Mouse (Mus musculus) heart, embryonic 12.5 days (tissue): ENCODE data around the gene Coil. TPM values are rescaled to one million over a fixed set of nuclear protein-coding genes. Genes with fewer than 3 reads are reported as not detected.
"Not testable (repeated sequence)": the region's sequence is repeated elsewhere in the genome, so short reads cannot be mapped to it uniquely, and the experiment has no call there.

Experiments
- ATAC-seq: fragments of 200-750 bp; cut with Nextera tagmentation; 2 replicates; pipeline ENCODE4 v1.8.0; 2017; ENCODE audit warnings: moderate TSS enrichment, moderate library complexity; ENCODE audit not compliant: insufficient number of reproducible peaks, low FRiP score
- H3K27ac ChIP-seq: fragments of 300-500 bp; sonication (generic); 2 replicates; pipeline ENCODE4 v1.5.1; 2016; ENCODE audit warnings: mild to moderate bottlenecking, moderate library complexity; ENCODE audit not compliant: poor library complexity, severe bottlenecking
- H3K27me3 ChIP-seq: fragments of 300-500 bp; sonication (generic); replicated peaks from 2 replicates; pipeline ENCODE4 v1.6.1; 2016; ENCODE audit warnings: mild to moderate bottlenecking, moderate library complexity
- H3K36me3 ChIP-seq: fragments of 300-500 bp; sonication (generic); 2 replicates; pipeline ENCODE4 v1.6.1; 2016; ENCODE audit warnings: mild to moderate bottlenecking, moderate library complexity
- H3K4me1 ChIP-seq: fragments of 300-500 bp; sonication (generic); replicated peaks from 2 replicates; pipeline ENCODE4 v1.6.1; 2016; ENCODE audit warnings: mild to moderate bottlenecking
- H3K4me2 ChIP-seq: fragments of 300-500 bp; sonication (generic); 2 replicates; pipeline ENCODE4 v1.6.1; 2016; ENCODE audit warnings: mild to moderate bottlenecking, moderate library complexity
- H3K4me3 ChIP-seq: fragments of 300-500 bp; sonication (generic); 2 replicates; pipeline ENCODE4 v1.5.1; 2016; ENCODE audit warnings: mild to moderate bottlenecking
- H3K9ac ChIP-seq: fragments of 300-500 bp; sonication (generic); 2 replicates; pipeline ENCODE4 v1.6.1; 2016; ENCODE audit warnings: mild to moderate bottlenecking, moderate library complexity
- H3K9me3 ChIP-seq: fragments of 300-500 bp; sonication (generic); replicated peaks from 2 replicates; pipeline ENCODE4 v1.6.1; 2016; ENCODE audit warnings: mild to moderate bottlenecking, moderate library complexity
- WGBS: fragments of 180-500 bp; shearing (Covaris S2); methylation state at CpG from one replicate; pipeline ENCODE4 v1.1.7; 2016; 5-methylcytosine and 5-hydroxymethylcytosine counted together
- polyA plus RNA-seq: library from polyadenylated mRNA; unstranded; fragments of >200 nt; fragmentation: Nextera tagmentation; extraction: Ambion mirVana; gene quantifications from 2 replicates; pipeline ENCODE4 v1.2.1, GENCODE M21; 2016

Gene Coil
- polyA plus RNA-seq, 1 experiment from 2014 or later: 15.5 TPM

DNA sequence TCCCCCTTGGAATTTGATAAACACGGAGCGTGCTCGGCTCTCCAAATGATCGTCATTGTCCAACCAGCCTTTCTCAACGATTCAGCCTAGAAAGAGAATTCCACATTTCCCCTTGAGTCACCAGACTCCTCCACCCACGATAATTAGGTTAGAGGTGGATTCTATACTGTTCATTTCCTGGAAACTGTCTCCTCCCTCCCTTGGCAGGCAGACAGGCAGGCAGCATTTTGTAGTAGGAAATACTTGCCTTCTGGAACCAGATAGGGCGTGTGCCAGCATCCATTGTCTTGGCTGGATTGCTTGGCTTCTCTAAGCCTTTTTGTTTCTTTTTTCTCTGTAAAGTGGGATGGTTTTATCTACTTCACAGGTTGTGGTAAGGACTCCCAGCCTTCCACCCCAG, 26.4 kb downstream of the Coil start:
- Histone ChIP-seq H3K27ac (peak overlapping the region; percentile 72), H3K4me1 (peaks cover 16% of the 10 kb centered on the region; the same call in 1 of the 2 replicates), H3K4me2 (peak overlapping the region; percentile 25; the same call in 1 of the 2 replicates), H3K9ac (no peak overlapping the region), H3K4me3 (no peak overlapping the region), H3K36me3 (no peaks in the 10 kb centered on the region), H3K9me3 (no peaks in the 10 kb centered on the region), H3K27me3 (no peaks in the 10 kb centered on the region)
- peak; percentile 8; the same call in 1 of the 2 replicates for ATAC-seq
- 47% methylated on average over 7 of the region's 7 CpGs for WGBS

GRCm38 (mm10) chr11:88997343-88997742, 27.3 kb downstream of the Coil start:
- not testable (repeated sequence) for H3K27me3 ChIP-seq, H3K27ac ChIP-seq, H3K9ac ChIP-seq, ATAC-seq, H3K4me2 ChIP-seq, H3K9me3 ChIP-seq, H3K36me3 ChIP-seq, H3K4me3 ChIP-seq
- peaks cover 21% of the 10 kb centered on the region for H3K4me1 ChIP-seq
- 85% methylated on average over 5 of the region's 5 CpGs for WGBS

DNA sequence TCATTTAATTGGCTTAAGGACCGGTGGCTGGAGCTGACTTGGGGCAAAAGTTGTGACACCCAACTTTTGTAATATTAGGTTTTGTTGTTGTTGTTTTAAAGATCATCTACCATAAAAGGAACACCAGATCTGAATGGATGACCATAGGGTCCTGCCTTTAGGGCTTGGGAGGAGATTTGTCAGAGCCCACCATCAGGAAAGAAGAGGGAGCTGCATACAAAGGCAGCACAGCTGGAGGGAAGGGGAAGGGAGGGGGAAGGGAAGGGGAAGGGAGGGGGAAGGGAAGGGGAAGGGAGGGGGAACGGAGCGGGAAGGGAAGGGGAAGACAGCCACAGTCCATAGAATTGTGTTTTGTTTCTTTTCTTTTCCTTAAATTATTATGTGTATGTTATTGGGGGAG, 28.4 kb downstream of the Coil start:
- ATAC-seq: no peak
- Histone ChIP-seq H3K4me1 (peaks cover 30% of the 10 kb centered on the region), H3K27me3 (no peaks in the 10 kb centered on the region), H3K4me3 (no peak overlapping the region), H3K9me3 (no peaks in the 10 kb centered on the region), H3K36me3 (no peaks in the 10 kb centered on the region), H3K27ac (no peak overlapping the region), H3K9ac (no peak overlapping the region), H3K4me2 (peak overlapping the region; percentile 84)
- 15% methylated on average over 3 of the region's 3 CpGs for WGBS

DNA sequence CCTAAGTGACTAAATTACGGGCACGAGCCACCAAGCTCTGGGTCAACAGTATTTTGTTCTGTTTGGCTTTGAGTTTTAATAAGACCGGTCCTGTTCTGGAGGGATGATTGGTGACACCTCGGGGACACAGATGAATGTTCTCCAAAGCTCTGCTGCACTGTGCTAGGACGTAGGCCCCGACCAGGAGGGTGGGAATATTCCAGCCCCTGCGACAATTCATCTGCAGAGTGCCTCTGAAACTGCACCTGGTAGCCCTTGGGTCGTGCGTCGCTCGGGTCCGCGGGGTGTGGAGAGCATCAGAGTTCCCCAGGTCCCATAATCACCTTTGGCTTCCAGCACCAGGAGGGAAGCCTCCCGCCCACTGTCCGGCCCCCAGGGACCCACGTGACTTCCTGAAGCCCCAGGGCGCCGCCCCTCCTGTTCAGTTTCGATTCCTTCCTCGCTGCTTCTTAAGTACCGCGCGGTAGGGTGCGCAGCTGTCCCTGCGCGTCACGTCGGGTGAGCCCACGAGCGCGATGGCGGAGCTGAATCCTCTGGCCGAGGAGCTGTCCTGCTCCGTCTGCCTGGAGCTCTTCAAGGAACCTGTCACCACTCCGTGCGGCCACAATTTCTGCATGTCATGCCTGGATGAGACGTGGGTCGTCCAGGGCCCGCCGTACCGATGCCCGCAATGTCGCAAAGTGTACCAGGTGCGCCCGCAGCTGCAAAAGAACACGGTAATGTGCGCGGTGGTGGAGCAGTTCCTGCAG, 29.1 kb downstream of the Coil start, which contains the start of gene Trim25:
Gene Trim25 (plus strand): TSS at position 403 of the 749 bp plus-strand sequence.
- Histone ChIP-seq H3K36me3 (no peaks in the 10 kb centered on the region), H3K4me1 (peaks cover 35% of the 10 kb centered on the region), H3K9me3 (no peaks in the 10 kb centered on the region), H3K4me3 (peak within 1 kb of the TSS; percentile 78), H3K9ac (peak within 1 kb of the TSS; percentile 87), H3K4me2 (peak within 1 kb of the TSS; percentile 84), H3K27me3 (no peaks in the 10 kb centered on the region), H3K27ac (peak within 1 kb of the TSS; percentile 34)
- WGBS: 1% methylated on average over 48 of the region's 48 CpGs
- ATAC-seq: peak; percentile 91

DNA sequence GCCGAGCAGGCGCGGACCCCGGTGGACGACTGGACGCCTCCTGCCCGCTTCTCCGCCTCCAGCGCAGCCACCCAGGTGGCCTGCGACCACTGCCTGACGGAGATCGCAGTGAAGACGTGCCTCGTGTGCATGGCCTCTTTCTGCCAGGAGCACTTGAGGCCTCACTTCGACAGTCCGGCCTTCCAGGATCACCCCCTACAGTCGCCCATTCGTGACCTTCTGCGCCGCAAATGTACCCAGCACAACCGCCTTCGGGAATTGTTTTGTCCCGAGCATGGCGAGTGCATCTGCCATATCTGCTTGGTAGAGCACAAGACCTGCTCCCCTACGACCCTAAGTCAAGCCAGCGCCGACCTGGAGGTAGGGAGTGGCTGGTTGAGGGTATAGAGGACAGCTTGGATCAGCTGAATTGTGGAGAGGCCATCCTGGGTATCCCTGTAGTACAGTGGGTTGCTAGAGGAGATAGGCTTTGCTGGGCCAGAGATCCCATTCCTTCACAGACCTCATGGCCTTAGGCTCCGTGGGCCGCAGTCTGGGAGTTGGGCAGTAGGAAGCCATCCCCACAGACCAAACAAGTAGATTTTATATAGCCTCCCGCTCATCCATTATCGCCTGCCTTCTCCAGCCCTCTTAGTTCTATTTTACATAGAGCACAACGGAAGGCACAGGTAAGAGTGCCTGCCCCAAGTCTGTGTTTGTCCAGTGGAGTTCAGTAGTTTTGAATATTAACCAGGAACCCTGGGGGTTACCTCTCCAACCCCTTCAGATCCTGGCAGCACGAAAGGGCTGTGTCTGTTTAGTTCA, 29.9 kb downstream of the Coil start:
- 17% methylated on average over 33 of the region's 33 CpGs for WGBS
- Histone ChIP-seq H3K4me3 (peak overlapping the region; percentile 78), H3K27me3 (no peaks in the 10 kb centered on the region), H3K4me1 (peaks cover 35% of the 10 kb centered on the region), H3K4me2 (peak overlapping the region; percentile 84), H3K9me3 (no peaks in the 10 kb centered on the region), H3K9ac (peak overlapping the region; percentile 87), H3K27ac (peak overlapping the region; percentile 34), H3K36me3 (peaks cover 4% of the 10 kb centered on the region)
- peak; percentile 27 for ATAC-seq

DNA sequence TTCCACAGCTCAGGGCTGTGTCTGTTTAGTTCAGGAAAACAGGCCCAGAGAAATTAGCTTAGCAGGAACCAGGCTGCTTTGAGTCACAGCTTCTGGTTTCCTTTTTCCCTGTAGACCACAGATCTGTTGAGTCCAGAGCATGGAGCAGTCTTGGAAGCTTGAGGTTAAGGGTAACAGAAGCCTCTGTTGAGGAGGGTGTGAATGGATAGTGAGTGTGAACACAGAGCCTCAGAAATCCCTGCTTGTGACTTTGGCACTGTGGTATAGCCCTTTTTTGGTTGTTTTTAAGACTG, 30.4 kb downstream of the Coil start:
- no peaks in the 10 kb centered on the region for H3K27me3 ChIP-seq
- ATAC-seq: no peak
- no peaks in the 10 kb centered on the region for H3K9me3 ChIP-seq
- peaks cover 35% of the 10 kb centered on the region for H3K4me1 ChIP-seq
- H3K36me3 ChIP-seq: peaks cover 9% of the 10 kb centered on the region
- H3K9ac ChIP-seq: peak overlapping the region; percentile 87
- H3K4me3 ChIP-seq: peak overlapping the region; percentile 78
- 0 out of 2 replicates have a peak overlapping the region, but pooled peaks have one; percentile 34 for H3K27ac ChIP-seq
- peak overlapping the region; percentile 84 for H3K4me2 ChIP-seq

DNA sequence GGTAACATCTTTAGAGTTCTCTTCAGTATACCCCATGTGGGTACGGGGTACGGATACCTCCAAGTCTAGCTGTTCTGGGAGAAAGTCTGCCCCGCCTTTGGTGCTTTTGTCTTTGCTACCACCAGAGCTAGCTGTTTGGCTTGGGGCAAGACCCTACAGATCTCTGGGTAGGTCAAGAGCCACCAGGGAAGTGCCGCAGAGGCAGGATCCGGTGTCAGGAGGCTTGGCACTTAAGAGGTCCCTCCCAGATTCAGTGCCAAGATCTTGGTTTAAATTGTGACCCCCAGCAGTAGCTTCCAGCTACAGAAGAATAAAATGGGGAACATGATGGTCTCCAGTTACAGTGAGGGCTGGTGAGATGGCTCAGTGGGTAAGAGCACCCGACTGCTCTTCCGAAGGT, 31.5 kb downstream of the Coil start:
- Histone ChIP-seq H3K36me3 (peaks cover 20% of the 10 kb centered on the region), H3K27me3 (no peaks in the 10 kb centered on the region), H3K9me3 (no peaks in the 10 kb centered on the region), H3K4me1 (peaks cover 35% of the 10 kb centered on the region), H3K9ac (no peak overlapping the region), H3K27ac (no peak overlapping the region), H3K4me2 (peak overlapping the region; percentile 84), H3K4me3 (peak overlapping the region; percentile 78; the same call in 1 of the 2 replicates)
- ATAC-seq: no peak
- 95% methylated on average over 7 of the region's 7 CpGs for WGBS

DNA sequence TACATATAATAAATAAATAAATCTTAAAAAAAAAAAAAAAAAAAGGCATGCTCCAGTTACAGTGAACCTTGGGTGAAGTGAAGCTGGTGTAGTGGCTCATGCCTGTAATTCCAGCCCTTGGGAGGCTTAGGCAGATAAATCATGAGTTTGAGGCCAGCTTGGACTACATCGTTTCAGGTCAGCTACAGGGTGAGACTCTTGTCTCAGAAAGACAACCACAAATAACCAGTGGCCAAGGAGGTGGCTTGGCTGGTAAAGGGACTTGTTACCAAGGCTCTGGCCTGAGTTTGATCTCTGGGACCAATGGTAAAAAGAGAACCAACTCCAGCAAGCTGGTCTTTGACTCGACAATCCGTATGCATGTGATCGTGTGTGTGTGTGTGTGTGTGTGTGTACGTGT, 32.0 kb downstream of the Coil start:
- Histone ChIP-seq H3K4me1 (peaks cover 35% of the 10 kb centered on the region), H3K4me2 (peak overlapping the region; percentile 46), H3K9ac (no peak overlapping the region), H3K9me3 (no peaks in the 10 kb centered on the region), H3K4me3 (no peak overlapping the region), H3K27ac (no peak overlapping the region), H3K36me3 (peaks cover 23% of the 10 kb centered on the region), H3K27me3 (no peaks in the 10 kb centered on the region)
- no peak for ATAC-seq
- WGBS: 91% methylated on average over 5 of the region's 5 CpGs

GRCm38 (mm10) chr11:89002621-89003020, 32.6 kb downstream of the Coil start:
- ATAC-seq: no peak
- Histone ChIP-seq H3K36me3 (peaks cover 28% of the 10 kb centered on the region), H3K27ac (no peak overlapping the region), H3K27me3 (no peaks in the 10 kb centered on the region), H3K9me3 (no peaks in the 10 kb centered on the region), H3K4me1 (peaks cover 35% of the 10 kb centered on the region), H3K4me3 (peak overlapping the region; percentile 2; the same call in 1 of the 2 replicates), H3K4me2 (peak overlapping the region; percentile 46), H3K9ac (peak overlapping the region; percentile 20; the same call in 1 of the 2 replicates)
- 84% methylated on average over 5 of the region's 5 CpGs for WGBS

GRCm38 (mm10) chr11:89003078-89003477, 33.0 kb downstream of the Coil start:
- ATAC-seq: no peak
- Histone ChIP-seq H3K9ac (no peak overlapping the region; the same call in 1 of the 2 replicates), H3K36me3 (peaks cover 29% of the 10 kb centered on the region), H3K4me3 (0 out of 2 replicates have a peak overlapping the region, but pooled peaks have one; percentile 2), H3K27me3 (no peaks in the 10 kb centered on the region), H3K4me1 (peaks cover 35% of the 10 kb centered on the region), H3K4me2 (peak overlapping the region; percentile 46), H3K27ac (no peak overlapping the region), H3K9me3 (no peaks in the 10 kb centered on the region)
- WGBS: 57% methylated on average over 6 of the region's 6 CpGs

GRCm38 (mm10) chr11:89003726-89004125, 33.7 kb downstream of the Coil start:
- H3K36me3 ChIP-seq: peaks cover 35% of the 10 kb centered on the region
- no peak overlapping the region for H3K4me2 ChIP-seq
- no peak overlapping the region for H3K4me3 ChIP-seq
- no peak overlapping the region for H3K27ac ChIP-seq
- peaks cover 35% of the 10 kb centered on the region for H3K4me1 ChIP-seq
- H3K9me3 ChIP-seq: no peaks in the 10 kb centered on the region
- ATAC-seq: no peak
- 78% methylated on average over 4 of the region's 4 CpGs for WGBS
- no peak overlapping the region for H3K9ac ChIP-seq
- H3K27me3 ChIP-seq: no peaks in the 10 kb centered on the region
